Comparison of ENCODE assay signal across 21 mouse cellular contexts in the genomic region with DNA sequence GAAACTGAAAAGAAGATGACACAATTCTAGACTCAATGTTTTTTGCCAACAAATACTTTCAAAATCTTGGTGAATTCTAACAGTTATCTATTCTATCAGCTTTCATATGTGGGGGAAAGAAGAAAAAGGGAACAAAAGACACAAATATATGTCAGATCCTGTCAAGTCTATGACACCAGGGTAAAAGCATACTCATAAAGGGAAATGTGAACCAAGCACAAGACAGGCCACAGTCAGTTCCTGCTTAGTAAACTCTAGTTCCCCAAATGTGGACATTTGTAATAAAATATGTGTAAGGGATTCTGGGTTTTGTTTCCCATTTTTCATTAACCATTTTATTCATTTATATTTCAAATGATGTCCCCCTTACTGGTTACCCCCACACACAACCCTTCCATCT.
A peak's percentile ranks its signal among the peaks of the same experiment; 100 is the strongest.
DNase-seq lines count a peak whose midpoint lies in the region; ATAC-seq and TF ChIP-seq lines count a peak whose summit lies in the region.
"Had no signal": no experiment of that assay in that cellular context is flagged by ENCODE, and none has a peak within 500 bp of the region (broad histone marks: within the 10 kb centered on the region; RNA-seq: fewer than 3 reads in every experiment).

No protein-coding gene starts in this region.

- H3K4me1 ChIP-seq in bone marrow macrophage, adult 2 months (ENCODE audit: control insufficient read depth, insufficient read depth, low read length) = peaks cover 13% of the 10 kb centered on the region
- H3K4me1 ChIP-seq in kidney, embryonic 16.5 days (ENCODE audit: insufficient read depth, low read length) = no peaks in the 10 kb centered on the region
- H3K4me1 ChIP-seq: embryonic facial prominence, embryonic 10.5 days; forebrain, embryonic 10.5 days; forebrain, embryonic 15.5 days; heart, embryonic 10.5 days; hindbrain, embryonic 10.5 days; hindbrain, embryonic 15.5 days had no signal

- TF ChIP-seq CTCF in bone marrow macrophage, adult 2 months (IDR thresholded peaks at IDR 0.05; ENCODE audit: low read depth, low read length) = no peak

- TF ChIP-seq POLR2A in bone marrow macrophage, adult 2 months (IDR thresholded peaks at IDR 0.05; ENCODE audit: borderline replicate concordance, low read depth, low read length) = no peak

- H3K9me3 ChIP-seq in kidney, embryonic 16.5 days (ENCODE audit: low read length) = no peaks in the 10 kb centered on the region
- H3K9me3 ChIP-seq: embryonic facial prominence, embryonic 10.5 days; forebrain, embryonic 10.5 days; forebrain, embryonic 15.5 days; heart, embryonic 10.5 days; hindbrain, embryonic 10.5 days; hindbrain, embryonic 15.5 days had no signal

- no peaks in the 10 kb centered on the region for H3K79me2 ChIP-seq in macrophage (ENCODE audit: inconsistent target)

- peak; percentile 41 for DNase-seq in A20 (ENCODE audit: low read depth, low spot score)
- DNase-seq in skeletal muscle tissue, adult 2 months (ENCODE audit: low read depth, low spot score) = peak; percentile 2
- DNase-seq in heart, postnatal 4 days = no peak
- DNase-seq in lung, postnatal 10 days = no peak
- DNase-seq: adrenal gland, adult 8-10 months; adrenal gland, postnatal 36 days; cerebellum, adult 11-12 months; cerebellum, adult 9-10 months; cerebellum, postnatal 36 days; gastrocnemius, postnatal 36 days; heart, postnatal 10 days had no signal

- no peak overlapping the region for H3K9ac ChIP-seq in kidney, embryonic 16.5 days (replicated peaks; ENCODE audit: low read length)
- H3K9ac ChIP-seq: forebrain, embryonic 15.5 days; hindbrain, embryonic 15.5 days had no signal

- H3K4me3 ChIP-seq in bone marrow macrophage, adult 2 months (ENCODE audit: insufficient read depth, low read length) = no peak overlapping the region
- H3K4me3 ChIP-seq in macrophage (ENCODE audit: inconsistent target) = no peak overlapping the region
- no peak overlapping the region for H3K4me3 ChIP-seq in kidney, embryonic 16.5 days (ENCODE audit: low read length)
- H3K4me3 ChIP-seq: embryonic facial prominence, embryonic 10.5 days; erythroblast, embryonic 14.5 days; forebrain, embryonic 10.5 days; forebrain, embryonic 15.5 days; heart, embryonic 10.5 days; hindbrain, embryonic 10.5 days; hindbrain, embryonic 15.5 days had no signal

- H3K27me3 ChIP-seq in kidney, embryonic 16.5 days (ENCODE audit: insufficient read depth, low read length) = no peaks in the 10 kb centered on the region
- H3K27me3 ChIP-seq: forebrain, embryonic 15.5 days; hindbrain, embryonic 15.5 days had no signal

- H3K27ac ChIP-seq in bone marrow macrophage, adult 2 months (ENCODE audit: insufficient read depth, low read depth, low read length) = peak overlapping the region; percentile 79
- H3K27ac ChIP-seq in macrophage = peak overlapping the region; percentile 75
- no peak overlapping the region for H3K27ac ChIP-seq in kidney, embryonic 16.5 days (ENCODE audit: low read length)
- H3K27ac ChIP-seq: embryonic facial prominence, embryonic 10.5 days; forebrain, embryonic 10.5 days; forebrain, embryonic 15.5 days; heart, embryonic 10.5 days; hindbrain, embryonic 10.5 days; hindbrain, embryonic 15.5 days had no signal

- no peak for ATAC-seq in kidney, embryonic 16.5 days (ENCODE audit: low FRiP score, low TSS enrichment)
- ATAC-seq: forebrain, embryonic 15.5 days had no signal

- H3K36me3 ChIP-seq in macrophage (ENCODE audit: inconsistent target) = no peaks in the 10 kb centered on the region
- no peaks in the 10 kb centered on the region for H3K36me3 ChIP-seq in kidney, embryonic 16.5 days (ENCODE audit: insufficient read depth, low read length)
- H3K36me3 ChIP-seq: embryonic facial prominence, embryonic 10.5 days; forebrain, embryonic 10.5 days; forebrain, embryonic 15.5 days; heart, embryonic 10.5 days; hindbrain, embryonic 10.5 days; hindbrain, embryonic 15.5 days had no signal

- H3K4me2 ChIP-seq in kidney, embryonic 16.5 days (replicated peaks; ENCODE audit: low read depth, low read length) = no peak overlapping the region
- H3K4me2 ChIP-seq: forebrain, embryonic 15.5 days; hindbrain, embryonic 15.5 days had no signal

Comparison
In these comparisons a context has a peak if more than half of its experiments do, and no peak if none do; other contexts are left out.
1. DNase-seq: peak in A20 (single experiment) and skeletal muscle tissue, adult 2 months (single experiment); none in heart, postnatal 4 days (single experiment) and lung, postnatal 10 days (single experiment).